Mouse (Mus musculus): ENCODE results near the gene Cypt14.
"Not testable (repeated sequence)": the region's sequence is repeated elsewhere in the genome, so short reads cannot be mapped to it uniquely, and the experiment has no call there.

Cypt14 gene

DNA sequence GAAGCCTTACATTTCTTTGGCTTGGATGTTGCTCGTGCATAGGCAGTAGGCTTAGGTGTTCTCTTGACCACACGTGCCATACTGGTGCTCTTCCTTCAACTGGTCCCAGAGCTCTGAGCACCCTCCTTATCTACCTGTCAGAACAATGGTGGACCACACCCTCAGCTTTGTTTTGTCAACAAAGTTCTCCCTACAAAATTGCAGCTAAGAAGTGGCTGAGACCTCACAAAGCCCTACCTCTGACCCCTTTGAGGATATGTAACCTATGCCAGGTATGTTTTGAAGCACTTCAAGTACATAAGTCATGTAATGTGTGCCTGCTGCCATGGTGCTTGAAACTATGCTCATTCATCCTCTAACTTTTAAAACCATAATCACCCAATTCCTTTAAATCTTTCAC lies at the start of gene Cypt14:
Gene Cypt14, minus strand, starts transcription at position 101 of the 400 bp plus-strand sequence.
- DNase-seq: not testable (repeated sequence)
